Mouse (Mus musculus) lung, postnatal 0 days (tissue): Measurements from ENCODE around the gene Mtr.

Source experiments
- CTCF ChIP-seq: IDR thresholded peaks from 2 replicates; pipeline ENCODE4 v1.5.1; 2016; ENCODE audit warnings: antibody characterized with exemption, mild to moderate bottlenecking
- EP300 ChIP-seq: IDR thresholded peaks from 2 replicates; pipeline ENCODE4 v1.6.1; 2016; ENCODE audit warnings: antibody characterized with exemption, mild to moderate bottlenecking, control low read depth

DNA sequence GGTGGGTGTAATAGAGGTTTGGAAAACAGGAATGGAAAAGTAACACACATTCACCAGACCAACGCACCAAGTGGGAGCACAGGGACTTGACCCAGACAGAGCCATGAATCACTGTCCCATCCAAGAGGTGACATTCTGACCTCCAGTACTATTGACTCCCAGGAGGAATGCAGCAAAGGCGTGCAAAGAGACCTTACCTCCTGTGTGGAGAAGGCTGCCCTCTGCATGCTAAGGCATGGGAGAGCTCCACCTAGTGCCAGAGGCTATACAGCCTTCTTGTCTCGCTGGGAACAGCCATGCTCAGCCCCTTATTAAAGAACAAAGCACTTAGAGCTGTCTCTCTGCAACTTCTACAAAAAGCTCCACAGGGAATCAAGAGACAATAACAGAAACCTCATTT is 9.2 kb upstream of the Mtr start:
- TF ChIP-seq CTCF (peak; percentile 18; the same call in 1 of the 2 replicates), EP300 (no peak)
